Mouse (Mus musculus): Measurements from ENCODE around the gene Melk.

DNA sequence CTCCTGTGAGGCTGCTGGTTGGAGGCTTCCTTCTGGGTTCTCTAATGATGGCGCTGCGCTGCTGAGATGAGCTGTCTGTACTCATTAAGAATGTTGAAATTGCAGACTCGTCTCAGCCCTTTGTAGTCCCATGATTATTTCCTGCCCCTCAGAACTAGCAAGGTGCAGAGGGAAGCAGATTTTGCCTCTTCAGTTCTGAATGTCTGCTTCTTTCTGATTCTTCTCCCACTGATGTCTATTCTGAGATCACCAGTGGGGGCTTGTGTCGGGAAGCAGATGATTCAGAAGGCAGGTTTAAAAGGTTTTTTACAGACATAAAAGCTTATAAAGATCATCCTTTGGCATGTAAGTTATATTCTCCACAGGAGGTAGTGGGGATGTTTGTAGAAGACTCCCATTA lies 10.2 kb downstream of the Melk start:
- TF ChIP-seq CTCF (IDR thresholded peaks at IDR 0.05; ENCODE audit: extremely low read depth, insufficient read depth, low read length) (no peak), POLR2A (IDR thresholded peaks at IDR 0.05; ENCODE audit: extremely low read depth, insufficient read depth, low read length) (no peak)
